10 mouse cellular contexts compared by ENCODE assay signal in genomic region chr3:30353878-30354727, GRCm38 (mm10).
DNase-seq lines count a peak whose midpoint lies in the region; TF ChIP-seq lines count a peak whose summit lies in the region.
"Had no signal": no experiment of that assay in that cellular context is flagged by ENCODE, and none has a peak within 500 bp of the region (broad histone marks: within the 10 kb centered on the region; RNA-seq: fewer than 3 reads in every experiment).

No protein-coding gene starts in this region.

- TF ChIP-seq POLR2A in liver, adult 2 months (IDR thresholded peaks at IDR 0.05; ENCODE audit: extremely low read depth, insufficient read depth, low read length): no peak
- TF ChIP-seq POLR2A in cerebellum, adult 2 months (IDR thresholded peaks at IDR 0.05; ENCODE audit: borderline replicate concordance, insufficient read depth, low read length): no peak

- H3K9ac ChIP-seq in liver, adult 2 months (ENCODE audit: low read depth, low read length): no peak overlapping the region

- no peaks in the 10 kb centered on the region for H3K4me1 ChIP-seq in liver, adult 2 months (ENCODE audit: control insufficient read depth, insufficient read depth, low read length)
- H3K4me1 ChIP-seq in cerebellum, adult 2 months (ENCODE audit: control insufficient read depth, insufficient read depth, low read length): no peaks in the 10 kb centered on the region

- no peak for TF ChIP-seq CTCF in liver, adult 2 months (IDR thresholded peaks at IDR 0.05; ENCODE audit: low read depth, low read length)
- no peak for TF ChIP-seq CTCF in cerebellum, adult 2 months (IDR thresholded peaks at IDR 0.05; ENCODE audit: borderline replicate concordance, insufficient read depth, low read depth, low read length)

- DNase-seq in adrenal gland, adult 2 months: peak; percentile 8
- no peak for DNase-seq in adrenal gland, adult 18-20 months (ENCODE audit: low spot score in 2 of 2)
- peak; percentile 4 for DNase-seq in ovary, adult 18-20 months (ENCODE audit: low spot score)
- DNase-seq in ovary, postnatal 10 days (ENCODE audit: low spot score): no peak
- DNase-seq in liver, adult 2 months (ENCODE audit: extremely low read depth, low read depth, low spot score): peak; percentile 12
- peak; percentile 75 for DNase-seq in yolk sac, embryonic 10.5 days (ENCODE audit: low spot score)
- DNase-seq in layer of hippocampus, adult 18-20 months (ENCODE audit: low spot score in 2 of 2): no peak
- no peak for DNase-seq in cerebellum, adult 2 months
- DNase-seq: cerebellum, adult 18-20 months had no signal

- H3K27me3 ChIP-seq in liver, adult 2 months (ENCODE audit: control insufficient read depth, insufficient read depth, low read length): no peaks in the 10 kb centered on the region; the same call in 1 of the 2 replicates
- H3K27me3 ChIP-seq in cerebellum, adult 2 months (ENCODE audit: control insufficient read depth, insufficient read depth, low read length): no peaks in the 10 kb centered on the region

- no peaks in the 10 kb centered on the region for H3K79me2 ChIP-seq in liver, adult 2 months (ENCODE audit: control insufficient read depth, insufficient read depth, low read length)

- no peaks in the 10 kb centered on the region for H3K36me3 ChIP-seq in liver, adult 2 months (ENCODE audit: control insufficient read depth, insufficient read depth, low read length)

- H3K4me3 ChIP-seq in liver, adult 2 months (ENCODE audit: insufficient read depth, low read depth, low read length): no peak overlapping the region
- no peak overlapping the region for H3K4me3 ChIP-seq in cerebellum, adult 2 months (replicated peaks; ENCODE audit: insufficient read depth, low read depth, low read length)

- WGBS in liver, adult 2 months: 43% methylated on average over 6 of the region's 6 CpGs
- 43% methylated on average over 6 of the region's 6 CpGs for WGBS in cerebellum, adult 2 months

- H3K27ac ChIP-seq in liver, adult 2 months (replicated peaks; ENCODE audit: insufficient read depth, low read depth, low read length): no peak overlapping the region
- no peak overlapping the region for H3K27ac ChIP-seq in cerebellum, adult 2 months (ENCODE audit: insufficient read depth, low read length)
- H3K27ac ChIP-seq: macrophage had no signal

Comparison
In these comparisons a context has a peak if more than half of its experiments do, and no peak if none do; other contexts are left out.
1. DNase-seq: peak in adrenal gland, adult 2 months (single experiment), ovary, adult 18-20 months (single experiment), liver, adult 2 months (single experiment) and yolk sac, embryonic 10.5 days (single experiment); none in adrenal gland, adult 18-20 months (0 of 2), ovary, postnatal 10 days (single experiment), layer of hippocampus, adult 18-20 months (0 of 2) and cerebellum, adult 2 months (0 of 2).